Mouse (Mus musculus) limb, embryonic 12.5 days (tissue): ENCODE data around the gene Vash2. TPM values are rescaled to one million over a fixed set of nuclear protein-coding genes. Genes with fewer than 3 reads are reported as not detected.
A peak's percentile ranks its signal among the peaks of the same experiment; 100 is the strongest.

Experiments used
- ATAC-seq: fragments of 200-750 bp; cut with Nextera tagmentation; 2 replicates; pipeline ENCODE4 v1.8.0; 2017; ENCODE audit warnings: low read depth, moderate TSS enrichment; ENCODE audit not compliant: insufficient number of reproducible peaks, insufficient read depth, low FRiP score, low TSS enrichment
- H3K27ac ChIP-seq: fragments of 300-500 bp; sonication (generic); 2 replicates; pipeline ENCODE4 v1.5.1; 2016; ENCODE audit warnings: mild to moderate bottlenecking, moderate library complexity
- H3K27me3 ChIP-seq: fragments of 300-500 bp; sonication (generic); 2 replicates; pipeline ENCODE4 v1.6.1; 2016; ENCODE audit warnings: mild to moderate bottlenecking, moderate library complexity
- H3K36me3 ChIP-seq: fragments of 300-500 bp; sonication (generic); 2 replicates; pipeline ENCODE4 v1.6.1; 2016; ENCODE audit warnings: mild to moderate bottlenecking, moderate library complexity
- H3K4me1 ChIP-seq: fragments of 300-500 bp; sonication (generic); replicated peaks from 2 replicates; pipeline ENCODE4 v1.6.1; 2016
- H3K4me2 ChIP-seq: fragments of 300-500 bp; sonication (generic); 2 replicates; pipeline ENCODE4 v1.6.1; 2016; ENCODE audit warnings: mild to moderate bottlenecking, moderate library complexity
- H3K4me3 ChIP-seq: fragments of 300-500 bp; sonication (generic); replicated peaks from 2 replicates; pipeline ENCODE4 v1.5.1; 2016; ENCODE audit warnings: mild to moderate bottlenecking
- H3K9ac ChIP-seq: fragments of 300-500 bp; sonication (generic); replicated peaks from 2 replicates; pipeline ENCODE4 v1.6.1; 2016; ENCODE audit warnings: mild to moderate bottlenecking, moderate library complexity
- H3K9me3 ChIP-seq: fragments of 300-500 bp; sonication (generic); 2 replicates; pipeline ENCODE4 v1.6.1; 2016; ENCODE audit warnings: mild to moderate bottlenecking, moderate library complexity
- WGBS: fragments of 180-500 bp; shearing (Covaris S2); methylation state at CpG from one replicate; pipeline ENCODE4 v1.1.7; 2016; 5-methylcytosine and 5-hydroxymethylcytosine counted together
- polyA plus RNA-seq: library from polyadenylated mRNA; unstranded; fragments of >200 nt; fragmentation: Nextera tagmentation; extraction: Ambion mirVana; gene quantifications from 2 replicates; pipeline ENCODE4 v1.2.1, GENCODE M21; 2016

Gene Vash2
- polyA plus RNA-seq, 1 experiment from 2014 or later = 81.8 TPM

GRCm38 (mm10) chr1:190919725-190920469 lies 59.2 kb downstream of the Vash2 start:
- H3K9ac ChIP-seq = no peak overlapping the region
- no peak overlapping the region for H3K4me2 ChIP-seq
- 73% methylated on average over 8 of the region's 8 CpGs for WGBS
- no peaks in the 10 kb centered on the region for H3K36me3 ChIP-seq
- no peaks in the 10 kb centered on the region for H3K9me3 ChIP-seq
- ATAC-seq = no peak
- no peaks in the 10 kb centered on the region for H3K4me1 ChIP-seq
- H3K27me3 ChIP-seq = no peaks in the 10 kb centered on the region
- H3K4me3 ChIP-seq = no peak overlapping the region
- no peak overlapping the region for H3K27ac ChIP-seq

GRCm38 (mm10) chr1:190918938-190919337 lies 60.2 kb downstream of the Vash2 start:
- Histone ChIP-seq H3K9ac (no peak overlapping the region), H3K9me3 (no peaks in the 10 kb centered on the region), H3K27ac (no peak overlapping the region), H3K4me3 (no peak overlapping the region), H3K4me2 (no peak overlapping the region), H3K4me1 (no peaks in the 10 kb centered on the region), H3K36me3 (no peaks in the 10 kb centered on the region), H3K27me3 (no peaks in the 10 kb centered on the region)
- WGBS = 68% methylated on average over 7 of the region's 7 CpGs
- ATAC-seq = no peak

GRCm38 (mm10) chr1:190912623-190913022 lies 66.5 kb downstream of the Vash2 start:
- H3K27ac ChIP-seq = no peak overlapping the region
- no peak overlapping the region for H3K4me3 ChIP-seq
- H3K36me3 ChIP-seq = no peaks in the 10 kb centered on the region
- H3K27me3 ChIP-seq = no peaks in the 10 kb centered on the region
- H3K9ac ChIP-seq = no peak overlapping the region
- H3K4me2 ChIP-seq = no peak overlapping the region
- H3K9me3 ChIP-seq = no peaks in the 10 kb centered on the region
- WGBS = 30% methylated on average over 1 of the region's 1 CpGs
- ATAC-seq = no peak
- H3K4me1 ChIP-seq = peaks cover 15% of the 10 kb centered on the region

- Histone ChIP-seq H3K4me3 (peak within 1 kb of the TSS; percentile 83), H3K27ac (peak within 1 kb of the TSS; percentile 41; the same call in 1 of the 2 replicates), H3K4me2 (peak within 1 kb of the TSS; percentile 83), H3K4me1 (peaks cover 15% of the 10 kb centered on the region), H3K9ac (peak within 1 kb of the TSS; percentile 80), H3K9me3 (no peaks in the 10 kb centered on the region), H3K27me3 (no peaks in the 10 kb centered on the region), H3K36me3 (no peaks in the 10 kb centered on the region)
- under 1% methylated on average over 47 of the region's 47 CpGs for WGBS
- ATAC-seq = peak; percentile 89
These were observed 67.5 kb downstream of the Vash2 start, which contains the start of gene Rps6kc1 for GRCm38 (mm10) chr1:190911415-190912123. TSS of gene Rps6kc1 (minus strand) at chr1:190911770.

- 81% methylated on average over 6 of the region's 6 CpGs for WGBS
- Histone ChIP-seq H3K36me3 (no peaks in the 10 kb centered on the region), H3K27me3 (no peaks in the 10 kb centered on the region), H3K4me1 (peaks cover 20% of the 10 kb centered on the region), H3K4me2 (peak overlapping the region; percentile 83), H3K27ac (no peak overlapping the region), H3K4me3 (peak overlapping the region; percentile 83), H3K9me3 (no peaks in the 10 kb centered on the region), H3K9ac (peak overlapping the region; percentile 80; the same call in 1 of the 2 replicates)
- ATAC-seq = no peak
These were observed 68.3 kb downstream of the Vash2 start for GRCm38 (mm10) chr1:190910836-190911235.

GRCm38 (mm10) chr1:190904714-190905113 lies 74.4 kb downstream of the Vash2 start:
- peaks cover 28% of the 10 kb centered on the region for H3K36me3 ChIP-seq
- no peak overlapping the region for H3K4me2 ChIP-seq
- no peaks in the 10 kb centered on the region for H3K9me3 ChIP-seq
- H3K9ac ChIP-seq = no peak overlapping the region
- H3K4me3 ChIP-seq = no peak overlapping the region
- H3K27me3 ChIP-seq = no peaks in the 10 kb centered on the region
- WGBS = 91% methylated on average over 16 of the region's 16 CpGs
- ATAC-seq = no peak
- H3K27ac ChIP-seq = no peak overlapping the region
- H3K4me1 ChIP-seq = 0 out of 2 replicates have a peak, but pooled peaks cover 7% of the 10 kb centered on the region

- Histone ChIP-seq H3K4me1 (0 out of 2 replicates have a peak, but pooled peaks cover 7% of the 10 kb centered on the region), H3K4me3 (no peak overlapping the region), H3K9me3 (no peaks in the 10 kb centered on the region), H3K27ac (no peak overlapping the region), H3K27me3 (no peaks in the 10 kb centered on the region), H3K9ac (no peak overlapping the region), H3K36me3 (peaks cover 30% of the 10 kb centered on the region), H3K4me2 (no peak overlapping the region)
- ATAC-seq = no peak
- WGBS = 89% methylated on average over 3 of the region's 3 CpGs
These were observed 75.0 kb downstream of the Vash2 start for GRCm38 (mm10) chr1:190904136-190904535.

GRCm38 (mm10) chr1:190901082-190901481 lies 78.0 kb downstream of the Vash2 start:
- 75% methylated on average over 2 of the region's 2 CpGs for WGBS
- Histone ChIP-seq H3K4me3 (no peak overlapping the region), H3K27me3 (no peaks in the 10 kb centered on the region), H3K27ac (no peak overlapping the region), H3K4me2 (no peak overlapping the region), H3K4me1 (0 out of 2 replicates have a peak, but pooled peaks cover 4% of the 10 kb centered on the region), H3K9ac (no peak overlapping the region), H3K9me3 (no peaks in the 10 kb centered on the region), H3K36me3 (peaks cover 58% of the 10 kb centered on the region)
- ATAC-seq = no peak

GRCm38 (mm10) chr1:190898899-190899575 lies 80.1 kb downstream of the Vash2 start:
- Histone ChIP-seq H3K4me3 (no peak overlapping the region), H3K9me3 (no peaks in the 10 kb centered on the region), H3K9ac (no peak overlapping the region), H3K4me1 (no peaks in the 10 kb centered on the region), H3K36me3 (peaks cover 62% of the 10 kb centered on the region), H3K4me2 (no peak overlapping the region), H3K27me3 (no peaks in the 10 kb centered on the region), H3K27ac (peak overlapping the region; percentile 45; the same call in 1 of the 2 replicates)
- 75% methylated on average over 9 of the region's 9 CpGs for WGBS
- ATAC-seq = no peak

- Histone ChIP-seq H3K4me1 (no peaks in the 10 kb centered on the region), H3K4me3 (no peak overlapping the region), H3K9ac (no peak overlapping the region), H3K9me3 (no peaks in the 10 kb centered on the region), H3K27ac (no peak overlapping the region), H3K36me3 (peaks cover 55% of the 10 kb centered on the region), H3K27me3 (no peaks in the 10 kb centered on the region), H3K4me2 (no peak overlapping the region)
- no peak for ATAC-seq
- WGBS = 88% methylated on average over 3 of the region's 3 CpGs
These were observed 80.9 kb downstream of the Vash2 start for GRCm38 (mm10) chr1:190898186-190898585.
